Mouse (Mus musculus): ENCODE measurements around the gene Ccdc88b. TPM values are rescaled to one million over a fixed set of nuclear protein-coding genes. Genes with fewer than 3 reads are reported as not detected.

Gene Ccdc88b
- total and polyA plus RNA-seq, 2 experiments from 2014 or later, result 0.86 to 1.9 TPM

GRCm38 (mm10) chr19:6819143-6819827 lies 38.7 kb downstream of the Ccdc88b start:
- H3K27me3 ChIP-seq (ENCODE audit: insufficient read depth, low read length), result no peaks in the 10 kb centered on the region
- H3K9ac ChIP-seq (replicated peaks; ENCODE audit: low read length, poor library complexity, severe bottlenecking), result no peak overlapping the region
- WGBS, result 47% methylated on average over 10 of the region's 10 CpGs
- DNase-seq (ENCODE audit: low spot score), result no peak
- no peak overlapping the region for H3K4me2 ChIP-seq (ENCODE audit: low read depth, low read length, poor library complexity, severe bottlenecking)
- no peak overlapping the region for H3K4me3 ChIP-seq (ENCODE audit: low read depth, low read length)
- ATAC-seq (ENCODE audit: low FRiP score), result no peak
- no peak overlapping the region for H3K27ac ChIP-seq (ENCODE audit: low read depth, low read length)
- H3K4me1 ChIP-seq (ENCODE audit: insufficient read depth, low read length), result no peaks in the 10 kb centered on the region
- no peak for TF ChIP-seq CTCF (IDR thresholded peaks at IDR 0.05)
- H3K9me3 ChIP-seq (ENCODE audit: low read length), result no peaks in the 10 kb centered on the region
- H3K36me3 ChIP-seq (ENCODE audit: insufficient read depth, low read length), result no peaks in the 10 kb centered on the region

DNA sequence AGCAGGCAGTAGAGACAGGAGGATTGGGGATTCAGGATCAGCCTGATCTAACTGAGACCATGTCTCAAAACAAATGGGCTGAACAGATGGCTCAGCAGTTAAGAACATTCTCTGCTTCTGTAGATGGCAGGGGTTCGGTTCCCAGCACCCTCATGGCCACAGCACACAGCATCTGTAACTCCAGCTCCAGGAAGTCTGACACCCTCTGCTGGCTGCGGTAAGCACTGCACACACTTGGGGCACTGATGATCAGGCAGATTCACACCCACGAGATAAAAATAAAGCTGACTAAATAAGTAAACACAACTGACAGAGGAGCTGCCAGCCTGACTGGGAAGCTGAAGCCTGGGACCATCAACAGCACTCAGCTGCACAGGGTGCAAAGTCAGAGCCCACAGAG lies 43.1 kb downstream of the Ccdc88b start:
- no peak; the same call in 1 of the 2 replicates for TF ChIP-seq CTCF (IDR thresholded peaks at IDR 0.05)
- WGBS, result 87% methylated on average over 3 of the region's 3 CpGs
- ATAC-seq (ENCODE audit: low FRiP score), result no peak
- H3K4me2 ChIP-seq (ENCODE audit: low read depth, low read length, poor library complexity, severe bottlenecking), result no peak overlapping the region
- no peak overlapping the region for H3K9ac ChIP-seq (replicated peaks; ENCODE audit: low read length, poor library complexity, severe bottlenecking)
- H3K9me3 ChIP-seq (ENCODE audit: low read length), result no peaks in the 10 kb centered on the region
- H3K27me3 ChIP-seq (ENCODE audit: insufficient read depth, low read length), result no peaks in the 10 kb centered on the region
- no peaks in the 10 kb centered on the region for H3K36me3 ChIP-seq (ENCODE audit: insufficient read depth, low read length)
- DNase-seq (ENCODE audit: low spot score), result no peak
- H3K27ac ChIP-seq (ENCODE audit: low read depth, low read length), result no peak overlapping the region
- H3K4me1 ChIP-seq (ENCODE audit: insufficient read depth, low read length), result no peaks in the 10 kb centered on the region
- H3K4me3 ChIP-seq (ENCODE audit: low read depth, low read length), result no peak overlapping the region

DNA sequence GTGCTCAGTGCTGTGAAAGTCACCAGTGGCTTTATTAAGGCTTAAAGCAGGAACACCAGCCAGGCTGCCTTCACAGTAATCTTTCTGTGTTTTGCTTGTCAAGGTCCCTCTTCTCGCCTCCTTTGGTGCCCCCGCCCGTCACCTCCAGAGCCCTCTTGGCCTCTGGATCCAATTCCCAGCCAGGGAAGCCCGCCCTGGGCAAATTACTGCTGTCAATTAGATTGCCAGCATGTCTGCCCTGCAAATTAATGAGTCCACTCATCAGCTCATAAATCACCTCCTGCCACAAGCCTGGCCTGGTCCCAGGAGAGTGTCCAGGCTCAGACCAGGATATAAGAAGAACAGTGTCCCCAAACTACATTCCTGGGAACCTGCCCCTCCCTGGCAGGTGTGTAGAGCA lies 43.6 kb downstream of the Ccdc88b start:
- H3K4me3 ChIP-seq (ENCODE audit: low read depth, low read length), result no peak overlapping the region
- WGBS, result 59% methylated on average over 4 of the region's 4 CpGs
- DNase-seq (ENCODE audit: low spot score), result peak; percentile 23

More for the DNA sequence above, 43.6 kb downstream of the Ccdc88b start:
- Histone ChIP-seq H3K36me3 (ENCODE audit: insufficient read depth, low read length) (no peaks in the 10 kb centered on the region), H3K9ac (replicated peaks; ENCODE audit: low read length, poor library complexity, severe bottlenecking) (no peak overlapping the region), H3K27me3 (ENCODE audit: insufficient read depth, low read length) (no peaks in the 10 kb centered on the region), H3K9me3 (ENCODE audit: low read length) (no peaks in the 10 kb centered on the region), H3K4me1 (ENCODE audit: insufficient read depth, low read length) (no peaks in the 10 kb centered on the region), H3K4me2 (ENCODE audit: low read depth, low read length, poor library complexity, severe bottlenecking) (no peak overlapping the region), H3K27ac (ENCODE audit: low read depth, low read length) (no peak overlapping the region)
- no peak for TF ChIP-seq CTCF (IDR thresholded peaks at IDR 0.05)
- ATAC-seq (ENCODE audit: low FRiP score), result no peak

Small RNA genes lying within 50 kb of the gene (microRNA-seq; reads per million reads assigned to microRNA genes)
- not detected for gene Mir5046 (ENCODE audit: borderline number of aligned reads)

Other genes starting within 250 kb of the Ccdc88b start
- 20.6 and 31.1 TPM in 2 replicates for gene Rps6ka4, start 17.6 kb downstream of the Ccdc88b start, total RNA-seq (2014; rRNA removed)
- 18.5 and 19.1 TPM in 2 replicates for gene Rps6ka4, start 17.6 kb downstream of the Ccdc88b start, polyA plus RNA-seq (2015; fragmentation: Nextera tagmentation; extraction: Ambion mirVana)
- gene Trmt112, start 51.5 kb upstream of the Ccdc88b start, total RNA-seq (2014; rRNA removed), result 80.6 and 85.4 TPM in 2 replicates
- 110 and 118 TPM in 2 replicates for gene Trmt112, start 51.5 kb upstream of the Ccdc88b start, polyA plus RNA-seq (2015; fragmentation: Nextera tagmentation; extraction: Ambion mirVana)
- gene Prdx5, start 51.9 kb upstream of the Ccdc88b start, total RNA-seq (2014; rRNA removed), result 211 and 223 TPM in 2 replicates
- gene Prdx5, start 51.9 kb upstream of the Ccdc88b start, polyA plus RNA-seq (2015; fragmentation: Nextera tagmentation; extraction: Ambion mirVana), result 491 and 528 TPM in 2 replicates
- gene Esrra, start 63.6 kb upstream of the Ccdc88b start, total RNA-seq (2014; rRNA removed), result 31.6 and 40.7 TPM in 2 replicates
- 7.2 and 7.3 TPM in 2 replicates for gene Esrra, start 63.6 kb upstream of the Ccdc88b start, polyA plus RNA-seq (2015; fragmentation: Nextera tagmentation; extraction: Ambion mirVana)
- gene Catsperz, start 67.2 kb upstream of the Ccdc88b start, total RNA-seq (2014; rRNA removed), result 0.52 and 1.1 TPM in 2 replicates
- gene Catsperz, start 67.2 kb upstream of the Ccdc88b start, polyA plus RNA-seq (2015; fragmentation: Nextera tagmentation; extraction: Ambion mirVana), result 2.1 and 3.0 TPM in 2 replicates
- gene Kcnk4, start 76.3 kb upstream of the Ccdc88b start, total RNA-seq (2014; rRNA removed), result 7.9 and 13.6 TPM in 2 replicates
- 17.8 and 18.0 TPM in 2 replicates for gene Kcnk4, start 76.3 kb upstream of the Ccdc88b start, polyA plus RNA-seq (2015; fragmentation: Nextera tagmentation; extraction: Ambion mirVana)
- 50.3 and 55.9 TPM in 2 replicates for gene Bad, start 83.7 kb upstream of the Ccdc88b start, total RNA-seq (2014; rRNA removed)
- gene Bad, start 83.7 kb upstream of the Ccdc88b start, polyA plus RNA-seq (2015; fragmentation: Nextera tagmentation; extraction: Ambion mirVana), result 91.6 and 104 TPM in 2 replicates
- 88.5 and 101 TPM in 2 replicates for gene Gpr137, start 84.3 kb upstream of the Ccdc88b start, total RNA-seq (2014; rRNA removed)
- gene Gpr137, start 84.3 kb upstream of the Ccdc88b start, polyA plus RNA-seq (2015; fragmentation: Nextera tagmentation; extraction: Ambion mirVana), result 77.6 and 78.8 TPM in 2 replicates
- 137 and 150 TPM in 2 replicates for gene Ppp1r14b, start 116.8 kb upstream of the Ccdc88b start, total RNA-seq (2014; rRNA removed)
- 143 and 144 TPM in 2 replicates for gene Ppp1r14b, start 116.8 kb upstream of the Ccdc88b start, polyA plus RNA-seq (2015; fragmentation: Nextera tagmentation; extraction: Ambion mirVana)
- 14.7 and 16.6 TPM in 2 replicates for gene Plcb3, start 118.3 kb upstream of the Ccdc88b start, total RNA-seq (2014; rRNA removed)
- gene Plcb3, start 118.3 kb upstream of the Ccdc88b start, polyA plus RNA-seq (2015; fragmentation: Nextera tagmentation; extraction: Ambion mirVana), result 9.5 and 9.8 TPM in 2 replicates
- gene Fkbp2, start 122.3 kb upstream of the Ccdc88b start, total RNA-seq (2014; rRNA removed), result 24.9 and 29.3 TPM in 2 replicates
- 149 and 155 TPM in 2 replicates for gene Fkbp2, start 122.3 kb upstream of the Ccdc88b start, polyA plus RNA-seq (2015; fragmentation: Nextera tagmentation; extraction: Ambion mirVana)
- 33.1 and 44.4 TPM in 2 replicates for gene Vegfb, start 129.4 kb upstream of the Ccdc88b start, total RNA-seq (2014; rRNA removed)
- 77.7 and 83.2 TPM in 2 replicates for gene Vegfb, start 129.4 kb upstream of the Ccdc88b start, polyA plus RNA-seq (2015; fragmentation: Nextera tagmentation; extraction: Ambion mirVana)
- gene Dnajc4, start 134.4 kb upstream of the Ccdc88b start, total RNA-seq (2014; rRNA removed), result 14.9 and 31.2 TPM in 2 replicates
- gene Dnajc4, start 134.4 kb upstream of the Ccdc88b start, polyA plus RNA-seq (2015; fragmentation: Nextera tagmentation; extraction: Ambion mirVana), result 21.6 and 25.7 TPM in 2 replicates
- gene Nudt22, start 137.9 kb upstream of the Ccdc88b start, total RNA-seq (2014; rRNA removed), result 12.8 and 19.6 TPM in 2 replicates
- gene Nudt22, start 137.9 kb upstream of the Ccdc88b start, polyA plus RNA-seq (2015; fragmentation: Nextera tagmentation; extraction: Ambion mirVana), result 17.8 and 22.0 TPM in 2 replicates
- gene Trpt1, start 137.9 kb upstream of the Ccdc88b start, total RNA-seq (2014; rRNA removed), result 19.6 and 28.1 TPM in 2 replicates
- gene Trpt1, start 137.9 kb upstream of the Ccdc88b start, polyA plus RNA-seq (2015; fragmentation: Nextera tagmentation; extraction: Ambion mirVana), result 19.8 and 23.4 TPM in 2 replicates
- 5.6 and 6.2 TPM in 2 replicates for gene Fermt3, start 161.3 kb upstream of the Ccdc88b start, total RNA-seq (2014; rRNA removed)
- 3.0 and 3.4 TPM in 2 replicates for gene Fermt3, start 161.3 kb upstream of the Ccdc88b start, polyA plus RNA-seq (2015; fragmentation: Nextera tagmentation; extraction: Ambion mirVana)
- gene Stip1, start 181.8 kb upstream of the Ccdc88b start, total RNA-seq (2014; rRNA removed), result 97.0 and 101 TPM in 2 replicates
- 142 and 147 TPM in 2 replicates for gene Stip1, start 181.8 kb upstream of the Ccdc88b start, polyA plus RNA-seq (2015; fragmentation: Nextera tagmentation; extraction: Ambion mirVana)
- gene Macrod1, start 198.6 kb upstream of the Ccdc88b start, total RNA-seq (2014; rRNA removed), result 1.4 and 5.1 TPM in 2 replicates
- gene Macrod1, start 198.6 kb upstream of the Ccdc88b start, polyA plus RNA-seq (2015; fragmentation: Nextera tagmentation; extraction: Ambion mirVana), result 5.9 and 6.2 TPM in 2 replicates
- 9.9 and 11.4 TPM in 2 replicates for gene Flrt1, start 247.5 kb upstream of the Ccdc88b start, total RNA-seq (2014; rRNA removed)
- 9.8 and 11.9 TPM in 2 replicates for gene Flrt1, start 247.5 kb upstream of the Ccdc88b start, polyA plus RNA-seq (2015; fragmentation: Nextera tagmentation; extraction: Ambion mirVana)

All from midbrain, postnatal 0 days (tissue).